Mouse (Mus musculus) G1E-ER4 (cell line): ENCODE data around the gene Plppr1. TPM values are rescaled to one million over a fixed set of nuclear protein-coding genes. Genes with fewer than 3 reads are reported as not detected.

ENCODE experiments used
- GATA1 ChIP-seq: IDR thresholded peaks from one replicate; pipeline ENCODE4 v1.8.0; 2012; ENCODE audit warnings: low read length, inconsistent platforms
- polyA plus RNA-seq: library from polyadenylated mRNA; stranded (reverse); fragments of >175 nt; gene quantifications from 2 replicates; pipeline ENCODE4 v1.2.3, GENCODE M21; 2012

The Plppr1 gene
- polyA plus RNA-seq, 1 experiment: not detected

DNA sequence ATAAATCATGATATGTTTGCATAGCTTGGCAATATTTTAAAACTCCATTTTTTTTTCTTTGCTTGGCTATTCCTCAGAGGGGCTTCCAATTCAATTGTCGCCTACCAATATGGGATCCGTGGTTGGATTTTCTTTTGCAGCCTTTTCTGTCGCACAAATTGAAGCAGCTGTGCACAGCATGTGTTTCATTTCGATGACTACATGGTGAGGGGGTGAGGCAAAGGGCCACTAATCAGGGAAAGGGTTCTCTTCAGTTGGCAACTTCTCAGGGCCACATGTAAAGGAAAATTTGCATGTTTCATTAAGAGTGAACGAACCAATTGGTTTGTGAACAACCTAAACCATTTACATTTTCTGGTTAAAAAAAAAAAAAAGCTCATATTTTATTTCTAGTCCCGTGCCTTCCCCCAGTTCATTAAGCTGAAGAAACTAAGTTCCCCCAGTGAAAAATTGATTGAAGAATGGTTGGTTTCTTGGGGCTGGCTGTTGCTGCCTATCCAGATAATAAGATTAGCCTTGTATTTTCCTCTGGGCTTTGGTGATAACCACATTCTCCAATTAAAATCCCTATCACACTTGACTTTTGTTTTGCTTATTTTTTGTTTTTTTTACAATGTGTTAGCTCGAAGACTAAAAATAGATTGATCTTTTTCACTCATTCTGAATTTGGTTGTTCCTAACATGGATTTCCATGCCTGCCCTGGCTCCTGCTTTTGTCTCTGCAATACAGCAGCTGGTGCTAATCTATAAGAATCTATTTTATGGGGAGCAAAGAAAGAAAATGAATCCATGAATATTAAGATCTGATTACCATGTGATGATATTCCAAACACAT, 43.1 kb downstream of the Plppr1 start:
- no peak for TF ChIP-seq GATA1

- no peak for TF ChIP-seq GATA1
Measured at GRCm38 (mm10) chr4:49102769-49103193, 43.7 kb downstream of the Plppr1 start.

DNA sequence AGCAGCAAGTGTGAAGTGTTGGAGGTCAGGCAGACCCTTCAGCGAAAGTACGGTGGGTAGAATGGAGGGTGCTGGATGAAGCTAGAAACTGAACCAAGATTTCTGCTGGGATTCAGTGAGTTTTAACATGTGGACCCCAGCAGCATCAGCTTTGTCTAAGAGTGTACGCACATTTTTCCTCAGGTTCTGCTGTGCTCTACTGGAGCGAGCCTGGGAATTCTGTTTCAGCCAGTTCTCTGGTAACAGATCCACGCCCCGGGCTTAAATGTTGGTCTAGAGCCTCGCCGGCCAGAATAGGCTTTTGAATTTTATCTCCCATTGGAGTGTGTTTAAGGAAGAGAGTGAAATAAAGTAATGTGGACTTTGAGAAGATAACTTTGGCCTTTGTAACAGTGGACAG, 45.8 kb downstream of the Plppr1 start:
- no peak for TF ChIP-seq GATA1

- TF ChIP-seq GATA1: no peak
Measured at GRCm38 (mm10) chr4:49107895-49108294, 48.8 kb downstream of the Plppr1 start.

DNA sequence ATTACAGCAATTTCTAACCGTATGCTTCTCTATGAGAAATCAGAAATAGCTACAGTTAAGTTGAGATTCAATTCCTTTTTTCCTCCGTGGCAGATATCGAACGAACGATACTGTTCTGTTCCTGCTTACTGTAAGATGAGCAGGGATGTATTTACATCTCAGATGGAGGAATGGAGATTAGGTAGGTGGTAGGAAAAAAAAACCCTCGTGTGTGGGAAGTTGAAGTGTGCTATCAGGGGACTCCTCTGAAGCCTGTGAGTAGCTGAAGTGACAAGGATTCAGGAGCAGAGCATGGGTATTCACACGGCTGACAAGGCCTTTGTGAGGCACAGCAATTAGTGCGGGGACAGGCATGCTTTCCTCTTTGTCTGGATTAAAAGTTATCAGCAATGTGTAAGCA, 49.3 kb downstream of the Plppr1 start:
- no peak for TF ChIP-seq GATA1

GRCm38 (mm10) chr4:49109989-49110388, 50.9 kb downstream of the Plppr1 start:
- no peak for TF ChIP-seq GATA1

DNA sequence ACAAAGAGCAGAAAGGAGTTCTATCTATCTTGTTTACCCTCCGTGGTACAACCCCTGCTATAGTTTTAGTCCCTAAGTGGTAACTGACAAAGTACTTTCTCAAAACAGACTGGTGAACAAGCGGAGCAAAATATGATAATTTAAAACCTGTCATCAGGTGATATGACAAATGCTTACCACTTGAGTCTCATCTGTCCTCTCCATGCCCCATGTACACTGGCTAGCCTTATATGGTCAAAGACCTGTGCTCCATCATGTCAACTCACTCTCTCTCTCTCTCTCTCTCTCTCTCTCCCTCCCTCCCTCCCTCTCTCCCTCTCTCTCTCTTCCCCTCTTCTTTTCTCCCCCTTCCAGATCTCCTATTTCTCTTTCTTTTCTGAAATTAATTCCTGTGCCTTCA, 59.8 kb downstream of the Plppr1 start:
- TF ChIP-seq GATA1: no peak

- TF ChIP-seq GATA1: no peak
Measured at GRCm38 (mm10) chr4:49144798-49145197, 85.7 kb downstream of the Plppr1 start.

- no peak for TF ChIP-seq GATA1
Measured at GRCm38 (mm10) chr4:49148775-49149174, 89.7 kb downstream of the Plppr1 start.

- no peak for TF ChIP-seq GATA1
Measured at GRCm38 (mm10) chr4:49149251-49149650, 90.2 kb downstream of the Plppr1 start.

- TF ChIP-seq GATA1: no peak
Measured at GRCm38 (mm10) chr4:49153849-49154248, 94.8 kb downstream of the Plppr1 start.

- TF ChIP-seq GATA1: no peak
Measured at GRCm38 (mm10) chr4:49156781-49157180, 97.7 kb downstream of the Plppr1 start.

GRCm38 (mm10) chr4:49163285-49163684, 104.2 kb downstream of the Plppr1 start:
- no peak for TF ChIP-seq GATA1

DNA sequence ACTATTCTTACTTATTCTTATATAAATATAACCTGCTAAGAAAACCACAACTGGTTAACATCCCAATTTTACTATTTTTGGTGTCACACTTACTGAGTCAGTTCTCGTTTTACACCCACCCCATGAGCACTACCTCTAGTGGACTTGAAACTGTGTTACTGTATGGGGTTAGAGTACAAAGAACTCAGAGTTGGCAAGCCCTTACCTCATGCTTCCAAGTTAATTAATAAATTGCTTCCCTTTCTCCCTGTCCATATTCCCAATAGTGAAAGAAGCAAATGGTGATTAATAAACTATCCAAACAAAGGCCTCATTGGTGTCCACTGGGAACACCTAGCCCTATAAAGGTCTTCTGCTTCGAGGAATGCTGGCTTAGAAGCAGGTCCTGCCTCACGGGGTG, 107.3 kb downstream of the Plppr1 start:
- TF ChIP-seq GATA1: no peak

DNA sequence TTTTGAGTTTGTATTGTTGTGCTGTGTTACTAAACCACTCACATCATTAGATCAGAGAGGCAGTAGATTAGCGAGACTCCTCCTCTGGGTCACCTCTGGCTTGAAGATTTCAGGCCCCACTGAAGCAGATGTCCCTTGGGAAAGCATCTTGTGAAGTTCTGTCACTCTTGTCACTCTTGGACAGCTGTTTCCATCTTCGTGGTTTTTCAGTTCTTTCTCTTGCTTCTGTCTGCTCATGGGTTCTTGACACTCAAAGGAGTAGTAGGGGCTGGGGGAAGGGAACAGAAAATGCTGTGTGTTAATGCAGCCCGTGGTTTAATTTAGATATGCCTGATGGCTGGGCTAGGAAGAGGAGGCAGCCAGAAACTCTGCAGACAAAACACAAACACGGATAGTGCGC, 108.0 kb downstream of the Plppr1 start:
- no peak for TF ChIP-seq GATA1

GRCm38 (mm10) chr4:49169498-49169897, 110.4 kb downstream of the Plppr1 start:
- no peak for TF ChIP-seq GATA1

DNA sequence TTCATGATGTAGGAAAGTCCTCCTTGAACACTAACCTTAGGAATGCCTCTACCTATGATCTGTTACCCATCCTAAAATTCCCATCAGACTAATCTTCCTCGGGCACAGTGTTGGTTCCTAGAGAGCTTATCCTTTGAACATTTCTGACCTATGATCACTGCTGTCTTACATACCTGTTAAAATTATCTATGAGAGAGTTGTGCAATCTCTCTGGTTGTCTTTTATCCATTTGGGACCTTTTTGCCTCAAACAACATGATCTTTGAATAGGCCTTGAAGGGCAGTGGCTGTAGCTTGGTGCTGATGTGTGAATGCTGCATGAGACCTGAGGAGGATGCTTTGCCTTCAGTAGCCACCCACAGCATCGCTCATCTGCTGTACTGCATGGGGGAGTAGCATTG, 119.0 kb downstream of the Plppr1 start:
- no peak for TF ChIP-seq GATA1
